Mouse (Mus musculus) kidney, adult 8-10 months (tissue): Measurements from ENCODE around the gene Baz2b.

Experiments
- DNase-seq, 2 experiments: peaks; one replicate each; pipeline ENCODE4 v3.0.0; 2022

The Baz2b gene

DNA sequence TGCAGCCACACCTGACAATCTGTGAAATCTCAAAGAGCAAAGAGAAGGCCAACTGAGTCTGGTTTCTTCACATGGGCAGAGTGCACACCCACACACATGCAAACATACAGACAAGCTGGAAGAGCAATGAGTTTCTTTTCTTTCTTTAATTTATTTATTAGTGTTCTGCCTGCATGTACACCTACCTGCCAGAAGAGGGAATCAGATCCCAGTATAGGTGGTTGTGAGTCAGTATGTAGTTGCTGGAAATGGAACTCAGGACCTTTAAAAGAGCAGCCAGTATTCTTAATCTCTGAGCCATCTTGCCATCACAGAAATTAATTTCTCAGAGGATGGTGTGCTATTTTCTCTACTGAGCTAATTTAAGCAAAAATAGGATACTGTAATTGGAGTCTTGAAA lies 164.7 kb downstream of the Baz2b start:
- no peak for DNase-seq

DNA sequence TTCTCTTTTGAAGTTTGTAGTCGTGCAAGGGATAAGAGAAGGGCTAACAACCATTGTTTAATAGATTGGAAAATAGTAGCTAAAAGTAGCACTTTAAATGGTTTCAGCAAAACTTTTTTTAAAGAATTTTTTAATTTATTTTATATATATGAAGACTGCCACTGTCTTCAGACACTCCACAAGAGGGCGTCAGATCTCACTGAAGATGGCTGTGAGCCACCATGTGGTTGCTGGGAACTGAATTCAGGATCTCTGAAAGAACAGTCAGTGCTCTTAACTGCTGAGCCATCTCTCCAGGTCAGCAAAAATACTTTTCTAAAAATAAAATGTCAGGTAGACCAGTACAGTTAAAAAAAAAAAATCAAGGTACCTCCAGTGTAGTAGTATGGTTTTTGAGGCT lies 165.1 kb downstream of the Baz2b start:
- DNase-seq: no peak

DNA sequence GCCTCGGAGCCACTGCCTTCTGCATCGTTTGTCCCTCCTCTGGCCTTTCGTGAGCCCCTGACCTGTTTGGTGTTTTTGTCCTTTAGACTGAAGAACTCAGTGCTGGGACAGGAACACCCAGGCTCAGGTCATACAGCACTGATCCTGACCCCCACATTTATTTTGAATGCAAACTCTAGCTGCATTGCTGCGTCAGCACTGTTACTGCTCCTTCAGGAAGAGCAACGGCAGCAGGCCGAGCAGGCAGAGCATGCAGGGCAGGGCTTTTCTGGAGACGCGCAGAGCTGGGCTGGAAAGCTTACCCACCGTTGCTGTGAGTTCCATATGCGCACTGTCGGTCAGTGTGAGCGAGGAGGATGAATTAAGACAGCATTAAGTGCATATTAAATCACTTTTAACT lies 166.9 kb downstream of the Baz2b start:
- DNase-seq: no peak

DNA sequence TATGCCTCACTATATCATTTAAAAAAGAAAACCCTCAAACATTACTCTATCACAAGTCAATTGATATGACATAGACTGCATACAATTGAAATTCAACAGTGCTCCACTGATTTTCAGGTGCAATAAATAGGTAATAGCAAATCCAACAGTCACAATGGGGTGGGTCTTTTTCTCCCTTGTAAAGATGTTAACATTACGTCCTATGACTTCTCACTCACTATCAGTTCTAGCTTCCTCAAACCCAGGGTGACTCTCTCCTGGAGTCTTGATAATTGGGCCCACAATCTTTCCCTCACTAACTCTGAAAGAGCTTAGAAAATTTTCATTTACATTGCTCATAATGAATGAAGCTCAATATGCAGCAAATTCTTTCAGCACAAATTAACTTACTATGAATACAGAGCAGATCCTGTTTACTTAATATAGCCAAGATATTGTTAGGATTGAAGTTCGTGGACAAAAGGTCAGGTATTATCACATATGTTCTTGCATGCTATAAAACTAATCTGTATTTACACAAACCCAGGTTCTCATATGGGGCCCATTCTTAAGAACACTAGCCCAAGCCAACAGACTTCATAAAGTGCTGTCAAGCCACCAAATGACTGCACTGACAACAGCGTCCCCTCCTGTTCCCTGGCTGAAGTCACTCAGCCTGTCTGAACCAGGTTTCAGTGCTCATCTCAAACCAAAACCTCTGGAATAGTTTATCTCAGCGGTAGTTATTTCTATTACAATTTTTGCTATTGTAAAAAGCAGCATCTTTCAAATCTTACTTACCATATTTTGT lies 168.0 kb downstream of the Baz2b start:
- no peak for DNase-seq

DNA sequence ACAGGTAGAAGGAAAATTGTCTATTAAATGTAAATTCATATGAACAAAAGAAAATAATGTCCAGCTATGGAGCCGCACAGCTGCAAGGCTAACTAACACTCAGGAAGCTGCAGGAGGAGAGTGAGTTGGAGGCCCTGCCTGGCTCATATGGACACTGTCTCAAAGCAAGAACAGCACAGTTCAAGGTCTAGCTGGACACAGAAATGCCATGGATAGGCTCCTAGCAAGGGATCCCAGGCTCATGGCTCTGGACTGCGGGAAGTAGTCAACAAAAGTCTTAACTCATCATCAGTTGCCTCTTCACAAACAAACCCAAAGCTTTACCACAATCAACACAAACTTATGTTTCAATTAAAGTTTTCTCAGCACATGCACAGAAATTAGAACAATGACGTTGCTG lies 169.5 kb downstream of the Baz2b start:
- DNase-seq: peak in 1 of 2 experiments; percentile 24

DNA sequence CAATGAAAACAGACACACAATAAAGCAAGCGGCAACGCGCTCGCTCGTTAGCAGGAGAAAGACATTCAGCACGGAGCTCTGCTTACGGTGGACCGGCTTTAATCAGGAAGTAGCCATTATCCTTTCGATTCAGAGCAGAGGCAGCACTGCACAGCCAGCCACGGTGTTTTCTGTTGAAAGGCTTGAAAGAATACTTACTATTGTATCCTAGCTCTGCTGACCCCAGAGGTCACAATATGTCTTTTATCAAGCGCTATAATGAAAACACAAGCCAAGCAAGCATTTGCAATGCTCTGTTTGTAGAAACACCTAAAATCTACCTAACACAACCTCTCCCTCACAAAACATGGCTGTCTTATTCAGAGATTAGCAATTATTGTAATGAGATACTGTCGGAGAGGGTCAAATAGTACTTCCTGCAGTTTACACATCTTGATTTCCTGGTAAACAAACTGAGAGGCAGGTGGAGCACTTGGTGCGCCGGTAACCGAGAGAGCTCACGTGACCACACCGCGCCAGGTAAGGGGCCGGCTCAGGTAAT lies 172.6 kb downstream of the Baz2b start:
- DNase-seq: peak; percentile 35 to 36

DNA sequence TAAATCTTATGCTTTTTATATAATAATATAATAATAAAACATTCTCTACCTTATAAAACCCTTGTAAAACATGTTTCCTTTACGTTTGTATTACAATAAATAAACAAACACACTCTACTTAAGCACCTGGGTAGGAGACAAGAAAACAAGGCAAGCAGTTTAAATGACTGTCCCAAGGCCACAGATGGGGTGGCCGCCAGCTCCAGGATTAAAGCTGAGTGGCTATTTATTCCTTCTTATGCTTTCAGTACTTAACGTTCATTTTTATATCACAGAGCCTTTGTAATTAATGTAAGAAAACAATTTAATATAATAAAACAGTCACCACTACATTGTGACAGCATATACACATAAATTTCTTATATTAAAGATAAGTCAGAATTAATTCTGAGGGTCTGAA lies 173.3 kb downstream of the Baz2b start:
- DNase-seq: no peak

DNA sequence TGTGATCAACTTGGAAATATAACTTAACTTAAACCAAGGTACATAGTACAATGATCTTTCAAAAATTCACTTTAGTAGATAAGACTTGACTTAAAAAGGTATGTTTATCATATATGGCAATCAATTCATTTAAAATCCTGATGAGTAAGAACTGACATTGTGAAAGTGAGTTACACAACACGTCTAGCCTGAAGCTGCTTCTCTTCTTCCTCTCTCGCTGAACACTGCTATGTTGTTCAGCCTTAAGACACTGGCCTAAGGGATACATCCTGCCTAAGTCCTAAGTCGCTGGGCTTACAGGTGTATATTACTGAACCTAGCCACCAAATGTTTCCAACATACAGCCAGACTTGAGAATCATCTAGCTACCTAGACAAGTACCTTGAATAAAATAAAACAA lies 178.6 kb downstream of the Baz2b start:
- DNase-seq: no peak

DNA sequence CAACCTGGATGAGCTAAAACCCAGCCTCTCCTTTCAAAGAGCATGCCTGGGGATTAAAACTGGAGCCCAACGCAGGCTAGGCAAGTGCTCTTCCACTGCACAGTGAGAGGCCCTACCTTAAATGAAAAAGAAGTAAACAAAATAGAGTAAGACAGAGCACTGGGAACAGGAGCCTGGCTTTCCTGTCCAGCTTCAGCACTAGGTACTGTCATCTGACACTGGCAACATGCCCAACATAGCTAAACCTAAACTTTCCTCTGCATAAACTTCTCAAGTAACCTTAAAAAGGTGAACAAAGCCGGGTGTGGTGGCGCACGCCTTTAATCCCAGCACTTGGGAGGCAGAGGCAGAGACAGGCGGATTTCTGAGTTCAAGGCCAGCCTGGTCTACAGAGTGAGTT lies 180.6 kb downstream of the Baz2b start:
- DNase-seq: no peak

DNA sequence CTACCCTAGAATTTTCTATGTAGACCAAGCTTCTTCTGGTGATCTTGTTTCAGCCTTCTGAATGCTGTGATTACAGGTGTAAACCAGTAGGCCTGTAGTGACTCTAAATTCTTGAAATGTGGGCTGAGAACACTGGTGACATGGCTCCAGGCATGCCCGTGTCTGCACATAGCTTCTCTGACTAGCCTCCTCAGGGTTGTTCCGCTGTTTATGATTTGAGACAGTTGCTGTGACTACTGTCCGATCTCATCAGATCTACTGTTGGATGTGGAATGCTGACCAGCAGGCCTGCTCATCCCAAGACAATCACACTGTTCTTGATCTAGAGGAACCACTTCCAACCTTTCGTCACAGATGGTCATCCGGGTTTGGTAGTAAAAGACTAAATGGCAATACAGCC lies 182.5 kb downstream of the Baz2b start:
- no peak for DNase-seq

DNA sequence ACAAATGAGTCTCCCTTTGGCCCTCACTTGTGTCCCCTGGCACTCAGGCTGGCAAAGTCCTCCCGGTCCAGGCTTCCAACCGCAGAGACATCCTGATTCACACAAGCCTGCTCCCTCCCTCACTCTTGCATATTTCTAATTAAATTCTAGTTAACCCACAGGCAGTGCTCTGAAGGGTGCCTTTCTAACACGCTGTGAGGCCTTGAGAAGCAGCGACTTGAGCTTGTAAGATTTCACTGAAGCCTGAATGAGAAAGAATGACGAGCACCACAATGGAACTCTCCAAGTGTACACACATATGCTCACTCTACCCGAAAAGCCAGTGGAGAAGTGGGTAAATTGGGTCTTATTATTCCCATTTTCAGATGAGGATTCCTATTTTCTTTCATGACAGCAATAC lies 183.1 kb downstream of the Baz2b start:
- no peak for DNase-seq

DNA sequence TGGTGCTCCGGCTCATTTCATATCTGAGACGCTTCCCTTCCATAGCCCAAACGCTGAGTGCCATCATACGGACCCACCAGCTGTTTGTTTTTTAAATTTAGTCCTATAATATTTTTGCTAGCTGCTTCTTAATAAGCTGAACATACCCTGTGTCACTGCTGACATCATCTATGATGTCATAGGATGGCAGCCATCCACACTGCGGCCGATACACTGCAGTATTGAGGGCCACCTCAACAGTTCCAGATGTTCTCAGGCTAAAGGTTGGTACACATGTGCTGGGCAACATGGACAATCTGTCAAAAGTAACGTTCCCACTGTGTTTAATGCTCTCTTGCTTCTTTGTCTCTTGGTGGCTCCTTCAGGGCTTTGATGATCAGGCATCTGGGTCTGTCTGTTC lies 185.9 kb downstream of the Baz2b start:
- no peak for DNase-seq

DNA sequence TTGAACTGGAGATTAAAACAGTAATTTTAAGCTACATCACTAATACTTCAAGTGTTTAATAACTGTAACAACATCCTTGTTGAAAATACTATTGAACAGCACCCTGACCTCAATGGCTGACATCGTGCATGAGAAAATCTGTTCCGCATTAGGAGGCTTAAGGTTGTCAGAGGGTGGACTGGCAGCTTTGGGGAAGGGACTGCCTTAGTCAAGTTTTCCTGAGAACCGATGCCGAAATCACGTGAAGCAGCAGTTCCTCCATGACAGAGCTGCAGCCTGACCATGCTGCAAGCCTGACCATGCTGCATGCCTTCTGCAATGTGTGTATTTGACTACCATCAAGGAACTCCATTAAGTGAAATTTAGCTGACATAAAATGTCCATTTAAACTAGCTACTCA lies 188.1 kb downstream of the Baz2b start:
- DNase-seq: no peak

DNA sequence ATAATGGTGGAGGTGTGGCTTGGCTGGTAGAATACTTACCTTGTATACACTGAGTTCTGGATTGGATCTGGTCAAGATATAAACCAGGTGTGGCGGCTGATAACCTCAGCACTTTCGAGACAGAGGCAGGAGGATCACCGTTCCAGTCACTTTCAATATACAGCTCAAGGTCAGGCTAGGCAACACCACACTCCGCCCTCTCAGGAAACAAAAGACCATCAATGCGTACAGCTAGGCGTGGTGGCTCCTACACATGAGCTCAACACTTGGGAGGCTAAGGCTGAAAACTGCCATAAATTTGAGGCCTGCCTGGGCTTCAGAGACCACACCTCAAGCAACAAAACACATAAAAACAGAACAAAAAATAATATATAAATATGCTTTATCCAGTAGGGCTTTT lies 188.5 kb downstream of the Baz2b start:
- no peak for DNase-seq

DNA sequence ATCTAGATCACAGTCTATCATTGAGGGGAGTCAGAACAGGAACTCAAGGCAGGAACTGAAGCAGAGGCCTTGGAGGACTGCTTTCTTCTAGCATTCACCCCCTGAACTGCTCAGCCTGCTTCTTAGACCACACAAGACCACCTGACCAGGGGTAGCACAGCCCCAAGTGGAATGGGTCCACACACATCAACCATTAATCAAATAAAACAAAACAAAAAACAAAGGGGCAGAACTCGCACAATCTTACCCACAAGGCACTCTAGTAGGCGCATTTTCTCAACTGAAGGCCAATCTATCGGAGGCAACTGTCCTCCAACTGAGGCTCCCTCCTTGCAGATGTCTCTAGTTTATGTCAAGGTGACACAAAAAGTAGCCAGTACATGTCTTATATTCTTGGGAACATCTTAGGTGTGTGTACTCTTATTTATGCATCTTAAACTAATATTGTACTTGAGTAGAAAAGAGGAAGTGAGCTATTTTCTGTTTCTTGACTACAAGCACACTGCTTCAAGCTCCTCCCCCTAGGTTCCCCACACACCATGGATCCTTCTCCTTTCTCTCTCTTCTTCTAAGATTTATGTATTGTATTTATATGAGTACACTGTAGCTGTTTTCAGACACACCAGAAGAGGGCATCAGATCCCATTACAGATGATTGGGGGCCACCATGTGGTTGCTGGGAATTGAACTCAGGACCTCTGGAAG lies 189.9 kb downstream of the Baz2b start:
- DNase-seq: no peak

DNA sequence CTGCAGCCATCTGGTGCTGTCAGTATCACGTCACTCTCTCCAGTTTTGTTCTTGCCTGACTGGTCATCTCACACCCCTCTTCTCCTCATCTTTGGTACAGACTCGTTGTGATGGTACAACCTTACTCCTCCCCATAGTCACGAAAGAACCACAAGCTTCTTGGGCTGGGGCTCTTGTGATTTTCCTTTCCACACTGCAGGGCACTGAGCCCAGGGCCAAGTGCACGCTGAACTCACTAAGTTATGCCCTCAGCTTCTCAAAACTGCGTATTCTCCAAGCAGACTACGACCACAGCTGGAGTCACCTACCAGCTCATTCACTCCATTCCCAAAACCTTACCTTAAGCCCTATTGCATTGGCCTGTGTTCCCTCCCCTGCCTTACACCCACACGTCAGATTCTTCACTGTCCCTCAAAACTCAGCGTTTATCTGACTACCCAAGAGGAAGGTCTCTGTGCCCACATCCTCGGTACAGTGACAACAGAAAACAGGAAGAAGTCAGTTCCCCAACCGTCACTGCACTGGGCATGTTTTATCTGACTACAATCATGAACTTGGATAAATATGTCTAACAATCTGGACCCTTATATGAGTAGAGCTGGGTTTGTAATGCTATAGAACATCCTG lies 190.7 kb downstream of the Baz2b start:
- no peak for DNase-seq

DNA sequence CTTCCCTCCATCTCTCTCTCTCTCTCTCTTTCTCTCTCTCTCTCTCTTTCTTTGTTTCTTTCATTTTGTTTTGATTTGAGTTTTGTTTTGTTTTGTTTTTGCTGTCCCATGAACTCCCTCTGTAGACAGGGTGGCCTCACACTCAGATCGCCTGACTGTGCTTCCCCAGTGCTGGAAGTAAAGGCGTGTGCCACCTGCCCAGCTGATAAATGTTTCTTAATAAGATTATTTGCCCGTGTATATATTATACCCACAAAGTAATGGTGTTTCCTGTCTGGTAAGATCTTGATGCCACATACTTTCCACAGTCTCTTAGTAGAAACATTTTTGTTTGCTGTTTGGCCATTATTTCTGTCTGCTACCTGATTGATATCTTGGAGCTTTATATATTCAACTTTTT lies 198.1 kb downstream of the Baz2b start:
- DNase-seq: no peak

DNA sequence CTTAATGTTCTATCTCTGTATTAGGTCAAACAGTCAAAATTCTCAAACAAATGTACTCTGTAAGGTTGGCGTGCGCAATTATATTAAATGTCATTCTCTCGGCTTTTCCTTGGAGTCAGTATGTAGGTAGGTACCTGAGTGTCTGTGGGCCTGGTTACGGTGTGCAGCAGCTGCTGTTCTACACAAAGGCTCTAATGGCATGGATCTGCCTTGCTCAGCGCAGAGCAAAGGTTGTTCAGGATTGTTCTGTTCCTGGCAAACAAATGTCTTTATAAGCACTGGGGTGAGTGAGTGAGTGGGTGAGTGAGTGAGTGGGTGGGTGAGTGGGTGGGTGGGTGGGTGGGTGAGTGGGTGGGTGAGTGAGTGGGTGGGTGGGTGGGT lies 206.0 kb downstream of the Baz2b start:
- DNase-seq: no peak

DNA sequence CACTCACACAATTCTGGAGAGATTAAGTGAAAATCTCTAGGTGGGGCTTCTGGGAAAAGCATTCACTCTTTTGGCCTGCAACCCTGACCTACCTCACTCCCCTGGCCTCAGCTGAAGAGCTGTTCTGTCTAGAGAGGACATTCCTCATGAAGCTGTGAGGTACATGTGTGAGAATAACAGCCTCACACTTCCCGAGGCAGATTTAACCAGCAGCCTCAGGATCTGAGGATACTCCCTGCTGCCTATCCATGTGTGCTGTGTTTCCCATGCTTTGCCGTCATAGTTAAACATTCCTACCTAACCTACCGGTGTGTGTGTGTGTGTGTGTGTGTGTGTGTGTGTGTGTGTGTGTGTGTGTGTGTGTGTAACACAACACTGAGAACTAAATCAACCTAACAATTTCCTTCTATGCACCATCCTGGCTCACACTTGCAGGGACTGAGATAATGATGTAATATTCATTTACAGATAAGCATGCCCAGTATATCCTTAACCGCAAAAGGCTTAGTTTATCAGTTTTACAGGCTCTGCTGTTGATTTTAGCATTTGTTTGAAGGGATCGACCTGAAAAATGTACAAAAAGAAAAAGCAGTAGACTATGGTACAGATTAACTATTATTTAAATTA lies 206.5 kb downstream of the Baz2b start:
- no peak for DNase-seq

DNA sequence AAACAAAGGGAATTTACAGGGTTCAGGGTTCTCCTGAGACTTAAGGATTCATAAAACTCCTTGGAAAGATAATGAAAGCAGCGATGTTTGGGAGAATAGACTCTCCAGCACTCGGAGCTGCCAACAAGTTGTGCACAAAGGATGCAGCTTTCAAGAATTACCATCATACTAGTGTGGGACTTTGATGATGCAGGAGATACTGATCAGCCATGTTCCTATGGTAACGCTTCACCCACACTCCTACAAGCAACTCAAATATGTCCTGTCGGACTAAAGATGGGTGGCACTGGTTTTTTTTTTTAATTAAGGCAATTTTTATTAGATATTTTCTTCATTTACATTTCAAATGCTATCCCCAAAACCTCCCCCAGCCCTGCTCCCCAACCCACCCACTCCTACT lies 209.4 kb downstream of the Baz2b start:
- no peak for DNase-seq

DNA sequence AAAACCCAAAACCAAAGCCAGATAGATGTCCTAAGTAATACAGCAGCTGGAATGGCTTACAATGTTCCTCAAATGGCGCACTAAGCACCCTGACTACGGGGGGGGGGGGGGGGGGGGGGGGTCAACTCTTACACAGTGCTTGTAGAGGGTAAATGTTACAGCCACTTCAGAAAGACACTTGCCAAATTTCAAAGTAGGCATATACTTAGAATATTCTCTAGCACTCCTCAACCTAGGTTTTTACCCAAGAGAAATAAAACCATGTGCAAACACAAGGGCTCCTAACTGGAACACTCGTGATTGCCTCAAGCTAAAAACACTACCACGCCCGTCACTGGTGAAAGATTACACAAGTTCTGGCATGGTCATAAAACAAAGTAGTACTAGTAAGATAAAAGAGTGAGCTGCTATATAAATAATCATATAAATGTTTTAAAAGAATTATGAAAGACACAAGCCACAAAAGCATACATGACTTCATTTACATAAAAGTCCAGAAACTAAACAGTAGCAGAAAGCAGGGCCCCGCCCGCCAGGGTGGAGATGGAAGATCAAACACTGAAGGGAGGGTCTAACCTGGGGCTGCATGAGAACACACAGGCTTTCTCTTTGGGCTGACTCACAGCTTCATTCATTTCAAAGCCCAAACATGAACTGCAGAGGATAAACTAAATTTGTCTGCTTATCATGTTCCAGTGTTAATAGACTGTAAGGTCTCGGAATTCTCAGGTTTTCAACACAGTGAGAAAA lies 212.0 kb downstream of the Baz2b start:
- DNase-seq: no peak

DNA sequence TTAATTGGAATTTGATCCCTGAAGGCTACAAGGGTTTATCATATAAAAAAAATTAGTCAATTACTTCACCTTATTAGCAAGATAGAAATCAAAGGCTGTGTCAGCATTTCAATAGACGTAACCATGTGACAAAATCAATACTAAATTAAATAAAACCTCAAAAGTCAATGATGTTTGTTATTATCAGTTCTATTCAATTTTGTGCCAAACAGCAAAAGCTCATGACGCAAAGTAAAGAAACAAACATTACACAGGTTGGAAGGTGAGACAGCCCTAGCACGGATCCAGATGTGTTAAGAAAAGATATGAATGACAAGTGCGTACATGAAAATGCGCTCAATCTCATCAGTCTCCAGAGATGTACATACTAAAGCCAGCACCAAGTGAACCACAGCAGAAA lies 212.7 kb downstream of the Baz2b start:
- no peak for DNase-seq

DNA sequence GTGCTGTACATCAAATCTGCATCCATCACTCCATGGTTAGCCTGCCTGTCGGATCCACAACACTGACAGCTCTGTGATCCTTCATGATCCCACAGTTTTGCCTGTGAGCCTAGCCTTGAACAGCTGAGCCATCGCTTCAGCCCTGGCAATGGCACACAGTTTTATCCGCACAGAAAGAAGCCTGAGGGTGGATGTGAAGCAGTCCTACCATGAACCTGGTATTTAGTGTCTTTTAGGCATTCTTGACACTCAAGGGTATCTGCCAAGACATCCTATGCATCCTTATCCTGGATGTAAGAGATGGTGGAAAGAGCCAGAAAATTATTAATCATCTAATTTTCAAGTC lies 216.5 kb downstream of the Baz2b start:
- no peak for DNase-seq
